Mouse (Mus musculus): ENCODE measurements around the gene Mical2. TPM values are rescaled to one million over a fixed set of nuclear protein-coding genes. Genes with fewer than 3 reads are reported as not detected.

Mical2 gene
- polyA plus RNA-seq, 1 experiment from 2014 or later, result 11.5 TPM

DNA sequence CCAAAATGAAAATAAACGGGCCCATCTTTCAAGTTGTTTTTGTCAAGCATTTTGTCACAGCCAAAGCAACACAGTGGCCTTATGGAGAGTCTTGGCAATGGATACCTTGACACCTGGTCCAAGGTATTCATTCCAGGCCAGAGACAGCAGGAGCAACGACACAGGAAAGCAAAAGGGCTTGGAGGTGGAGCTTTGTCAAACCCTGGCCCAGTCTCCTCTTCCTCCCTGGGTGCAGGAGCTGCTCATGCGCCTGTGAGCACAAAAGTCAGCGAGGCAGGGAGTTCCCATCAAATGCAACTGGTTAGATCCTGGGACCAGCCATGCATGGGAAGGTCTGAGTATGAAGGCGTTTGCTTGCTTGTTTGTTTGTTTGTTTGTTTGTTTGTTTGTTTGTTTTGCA, 21.7 kb upstream of the Mical2 start:
- Histone ChIP-seq H3K27ac (replicated peaks; ENCODE audit: low read depth, low read length) (no peak overlapping the region), H3K36me3 (ENCODE audit: control insufficient read depth, insufficient read depth, low read length) (no peaks in the 10 kb centered on the region), H3K9me3 (ENCODE audit: control insufficient read depth, low read length) (no peaks in the 10 kb centered on the region), H3K4me1 (ENCODE audit: control insufficient read depth, insufficient read depth, low read length) (0 out of 2 replicates have a peak, but pooled peaks cover 3% of the 10 kb centered on the region), H3K27me3 (replicated peaks; ENCODE audit: control insufficient read depth, insufficient read depth, low read length) (no peaks in the 10 kb centered on the region), H3K9ac (ENCODE audit: low read depth, low read length) (no peak overlapping the region), H3K4me3 (ENCODE audit: low read depth, low read length) (no peak overlapping the region), H3K4me2 (ENCODE audit: low read depth, low read length) (no peak overlapping the region)
- DNase-seq (ENCODE audit: low spot score) (no peak), ATAC-seq (ENCODE audit: low read depth) (no peak)
- 70% methylated on average over 5 of the region's 5 CpGs for WGBS

GRCm38 (mm10) chr7:112204380-112204963, 21.2 kb upstream of the Mical2 start:
- no peak overlapping the region for H3K4me2 ChIP-seq (ENCODE audit: low read depth, low read length)
- ATAC-seq (ENCODE audit: low read depth) (0 out of 2 replicates have a peak, but pooled peaks have one; percentile 30), DNase-seq (ENCODE audit: low spot score) (no peak)
- H3K27ac ChIP-seq (replicated peaks; ENCODE audit: low read depth, low read length), result no peak overlapping the region
- H3K4me1 ChIP-seq (ENCODE audit: control insufficient read depth, insufficient read depth, low read length), result 0 out of 2 replicates have a peak, but pooled peaks cover 3% of the 10 kb centered on the region
- H3K27me3 ChIP-seq (replicated peaks; ENCODE audit: control insufficient read depth, insufficient read depth, low read length), result no peaks in the 10 kb centered on the region
- no peak overlapping the region for H3K9ac ChIP-seq (ENCODE audit: low read depth, low read length)
- no peaks in the 10 kb centered on the region for H3K36me3 ChIP-seq (ENCODE audit: control insufficient read depth, insufficient read depth, low read length)
- WGBS, result 53% methylated on average over 6 of the region's 6 CpGs
- no peak overlapping the region for H3K4me3 ChIP-seq (ENCODE audit: low read depth, low read length)
- no peaks in the 10 kb centered on the region for H3K9me3 ChIP-seq (ENCODE audit: control insufficient read depth, low read length)

DNA sequence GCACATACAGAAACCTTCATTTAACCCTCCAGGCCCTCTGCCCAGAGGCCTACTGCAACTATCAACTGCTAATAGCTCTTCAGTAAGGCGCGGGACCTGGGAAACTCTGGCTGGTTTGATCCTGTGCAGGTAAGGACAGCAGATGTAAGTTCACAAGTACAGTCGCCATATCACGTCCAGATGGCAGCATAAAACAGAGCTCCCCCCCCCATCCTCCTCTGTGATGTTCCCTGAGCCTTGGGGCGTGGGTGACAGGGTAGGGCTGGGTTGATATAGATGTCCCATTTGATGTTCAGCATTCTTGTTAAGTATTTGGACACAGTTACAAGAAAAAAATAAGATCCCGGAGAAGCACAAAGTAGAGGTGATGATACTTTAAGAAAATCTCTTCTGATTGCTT, 20.1 kb upstream of the Mical2 start:
- H3K4me1 ChIP-seq (ENCODE audit: control insufficient read depth, insufficient read depth, low read length), result 0 out of 2 replicates have a peak, but pooled peaks cover 3% of the 10 kb centered on the region
- H3K9me3 ChIP-seq (ENCODE audit: control insufficient read depth, low read length), result no peaks in the 10 kb centered on the region
- H3K27me3 ChIP-seq (replicated peaks; ENCODE audit: control insufficient read depth, insufficient read depth, low read length), result no peaks in the 10 kb centered on the region
- H3K27ac ChIP-seq (replicated peaks; ENCODE audit: low read depth, low read length), result no peak overlapping the region
- ATAC-seq (ENCODE audit: low read depth) (no peak), DNase-seq (ENCODE audit: low spot score) (no peak)
- 84% methylated on average over 6 of the region's 6 CpGs for WGBS
- no peaks in the 10 kb centered on the region for H3K36me3 ChIP-seq (ENCODE audit: control insufficient read depth, insufficient read depth, low read length)
- H3K9ac ChIP-seq (ENCODE audit: low read depth, low read length), result no peak overlapping the region
- H3K4me3 ChIP-seq (ENCODE audit: low read depth, low read length), result no peak overlapping the region
- H3K4me2 ChIP-seq (ENCODE audit: low read depth, low read length), result no peak overlapping the region

- Histone ChIP-seq H3K4me3 (ENCODE audit: low read depth, low read length) (no peak overlapping the region), H3K27me3 (replicated peaks; ENCODE audit: control insufficient read depth, insufficient read depth, low read length) (no peaks in the 10 kb centered on the region), H3K4me2 (ENCODE audit: low read depth, low read length) (no peak overlapping the region), H3K4me1 (ENCODE audit: control insufficient read depth, insufficient read depth, low read length) (no peaks in the 10 kb centered on the region), H3K36me3 (ENCODE audit: control insufficient read depth, insufficient read depth, low read length) (no peaks in the 10 kb centered on the region), H3K27ac (replicated peaks; ENCODE audit: low read depth, low read length) (no peak overlapping the region), H3K9ac (ENCODE audit: low read depth, low read length) (no peak overlapping the region), H3K9me3 (ENCODE audit: control insufficient read depth, low read length) (no peaks in the 10 kb centered on the region)
- WGBS, result 92% methylated on average over 6 of the region's 6 CpGs
- no peak for ATAC-seq (ENCODE audit: low read depth)
- no peak for DNase-seq (ENCODE audit: low spot score)
Measured at GRCm38 (mm10) chr7:112207717-112208116, 17.9 kb upstream of the Mical2 start.

DNA sequence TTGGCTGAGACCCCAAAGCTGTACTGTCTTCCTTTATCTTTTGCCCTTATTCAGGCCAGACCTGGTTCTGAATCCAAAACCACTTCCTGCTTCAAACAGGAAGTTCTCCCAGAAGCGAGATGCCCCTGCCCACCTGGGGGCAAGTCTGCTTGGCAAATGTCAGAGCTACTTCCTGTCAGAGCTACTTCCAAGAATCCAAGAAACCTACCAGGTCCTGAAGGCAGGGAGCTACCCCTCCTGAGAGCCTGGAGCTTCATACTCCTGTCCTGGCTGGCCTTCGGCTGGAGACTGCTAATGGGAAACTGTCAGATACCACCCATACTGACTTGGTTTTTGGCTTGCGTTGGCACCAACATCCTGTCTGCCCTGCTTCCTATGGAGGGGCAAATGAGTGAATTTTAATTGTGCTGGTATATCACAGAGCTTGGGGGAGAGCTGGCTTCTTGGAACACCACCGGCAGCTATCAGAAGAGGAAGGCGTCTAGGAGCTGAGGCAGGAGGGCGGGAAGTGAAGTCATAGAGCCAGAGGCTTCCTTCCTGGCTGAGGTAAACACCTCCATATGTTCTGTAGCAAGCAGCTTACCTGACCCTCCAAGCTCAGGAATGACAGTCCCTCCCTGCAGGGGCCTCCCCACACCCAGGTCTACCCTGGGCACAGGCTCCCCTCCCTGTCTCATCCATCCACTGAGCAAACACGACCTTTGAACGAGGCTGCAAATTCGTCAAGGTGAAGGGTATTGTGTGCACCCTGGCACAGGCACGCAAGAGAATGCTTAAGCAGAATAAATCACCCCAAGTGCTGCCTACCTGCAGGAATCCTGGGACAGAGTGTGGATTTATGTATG, 17.1 kb upstream of the Mical2 start:
- H3K4me1 ChIP-seq (ENCODE audit: control insufficient read depth, insufficient read depth, low read length), result 0 out of 2 replicates have a peak, but pooled peaks cover 2% of the 10 kb centered on the region
- no peaks in the 10 kb centered on the region for H3K36me3 ChIP-seq (ENCODE audit: control insufficient read depth, insufficient read depth, low read length)
- H3K4me3 ChIP-seq (ENCODE audit: low read depth, low read length), result no peak overlapping the region
- no peaks in the 10 kb centered on the region for H3K9me3 ChIP-seq (ENCODE audit: control insufficient read depth, low read length)
- DNase-seq (ENCODE audit: low spot score), result no peak
- H3K4me2 ChIP-seq (ENCODE audit: low read depth, low read length), result no peak overlapping the region
- no peak for ATAC-seq (ENCODE audit: low read depth)
- no peaks in the 10 kb centered on the region for H3K27me3 ChIP-seq (replicated peaks; ENCODE audit: control insufficient read depth, insufficient read depth, low read length)
- 57% methylated on average over 10 of the region's 10 CpGs for WGBS
- H3K27ac ChIP-seq (replicated peaks; ENCODE audit: low read depth, low read length), result no peak overlapping the region
- no peak overlapping the region for H3K9ac ChIP-seq (ENCODE audit: low read depth, low read length)

- no peaks in the 10 kb centered on the region for H3K36me3 ChIP-seq (ENCODE audit: control insufficient read depth, insufficient read depth, low read length)
- H3K4me1 ChIP-seq (ENCODE audit: control insufficient read depth, insufficient read depth, low read length), result 0 out of 2 replicates have a peak, but pooled peaks cover 4% of the 10 kb centered on the region
- DNase-seq (ENCODE audit: low spot score), result no peak
- H3K4me2 ChIP-seq (ENCODE audit: low read depth, low read length), result no peak overlapping the region
- no peak overlapping the region for H3K9ac ChIP-seq (ENCODE audit: low read depth, low read length)
- whole genome bisulfite sequencing, result 84% methylated on average over 4 of the region's 4 CpGs
- H3K9me3 ChIP-seq (ENCODE audit: control insufficient read depth, low read length), result no peaks in the 10 kb centered on the region
- no peak overlapping the region for H3K4me3 ChIP-seq (ENCODE audit: low read depth, low read length)
- no peak for ATAC-seq (ENCODE audit: low read depth)
- no peak overlapping the region for H3K27ac ChIP-seq (replicated peaks; ENCODE audit: low read depth, low read length)
- no peaks in the 10 kb centered on the region for H3K27me3 ChIP-seq (replicated peaks; ENCODE audit: control insufficient read depth, insufficient read depth, low read length)
Measured at GRCm38 (mm10) chr7:112209621-112210020, 16.0 kb upstream of the Mical2 start.

- WGBS, result 39% methylated on average over 8 of the region's 8 CpGs
- Histone ChIP-seq H3K4me2 (ENCODE audit: low read depth, low read length) (no peak overlapping the region), H3K4me3 (ENCODE audit: low read depth, low read length) (no peak overlapping the region), H3K9ac (ENCODE audit: low read depth, low read length) (no peak overlapping the region), H3K4me1 (ENCODE audit: control insufficient read depth, insufficient read depth, low read length) (peaks cover 7% of the 10 kb centered on the region; the same call in 1 of the 2 replicates), H3K27me3 (replicated peaks; ENCODE audit: control insufficient read depth, insufficient read depth, low read length) (no peaks in the 10 kb centered on the region), H3K36me3 (ENCODE audit: control insufficient read depth, insufficient read depth, low read length) (no peaks in the 10 kb centered on the region), H3K9me3 (ENCODE audit: control insufficient read depth, low read length) (no peaks in the 10 kb centered on the region), H3K27ac (replicated peaks; ENCODE audit: low read depth, low read length) (no peak overlapping the region)
- DNase-seq (ENCODE audit: low spot score), result peak; percentile 77
- peak; percentile 69 for ATAC-seq (ENCODE audit: low read depth)
Measured at GRCm38 (mm10) chr7:112212921-112213721, 12.5 kb upstream of the Mical2 start.

DNA sequence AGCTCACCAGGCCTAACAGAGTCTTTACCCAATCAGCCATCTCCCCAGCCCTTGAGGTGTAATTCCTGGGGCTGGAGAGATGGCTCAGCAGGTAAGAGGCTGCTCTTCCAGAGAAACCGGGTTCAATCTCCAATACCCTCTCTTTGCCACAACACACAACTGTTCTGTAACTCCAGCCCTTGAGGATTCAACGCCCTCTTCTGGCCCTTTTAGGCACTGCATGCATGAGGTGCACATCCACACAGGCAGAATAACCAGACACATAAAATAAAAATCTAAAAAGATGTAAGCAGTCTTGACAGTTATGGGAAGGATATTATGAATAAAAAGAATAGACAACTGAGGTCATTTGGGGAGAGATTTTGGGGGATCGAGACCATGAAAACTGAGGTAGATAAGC, 9.8 kb upstream of the Mical2 start:
- DNase-seq (ENCODE audit: low spot score) (no peak), ATAC-seq (ENCODE audit: low read depth) (no peak)
- no peak overlapping the region for H3K27ac ChIP-seq (replicated peaks; ENCODE audit: low read depth, low read length)
- H3K4me1 ChIP-seq (ENCODE audit: control insufficient read depth, insufficient read depth, low read length), result peaks cover 7% of the 10 kb centered on the region; the same call in 1 of the 2 replicates
- no peak overlapping the region for H3K4me2 ChIP-seq (ENCODE audit: low read depth, low read length)
- no peaks in the 10 kb centered on the region for H3K27me3 ChIP-seq (replicated peaks; ENCODE audit: control insufficient read depth, insufficient read depth, low read length)
- no peak overlapping the region for H3K9ac ChIP-seq (ENCODE audit: low read depth, low read length)
- no peaks in the 10 kb centered on the region for H3K36me3 ChIP-seq (ENCODE audit: control insufficient read depth, insufficient read depth, low read length)
- H3K4me3 ChIP-seq (ENCODE audit: low read depth, low read length), result no peak overlapping the region
- 82% methylated on average over 3 of the region's 3 CpGs for WGBS
- H3K9me3 ChIP-seq (ENCODE audit: control insufficient read depth, low read length), result 0 out of 2 replicates have a peak, but pooled peaks cover 5% of the 10 kb centered on the region

Measured in embryonic facial prominence, embryonic 14.5 days (tissue).